In genomic region chr8:119380619-119381018, GRCm38 (mm10) we compare ENCODE assay signal across 8 mouse cellular contexts.
DNase-seq lines count a peak whose midpoint lies in the region; ATAC-seq lines count a peak whose summit lies in the region.

No protein-coding gene starts in this region.

- peak; percentile 85 for ATAC-seq in frontal cortex, adult (ENCODE audit: low TSS enrichment)
- ATAC-seq in cerebellum, adult (ENCODE audit: insufficient number of reproducible peaks, low FRiP score, low TSS enrichment) = no peak

- DNase-seq in frontal cortex, postnatal 10 days (ENCODE audit: low spot score in 2 of 2) = no peak
- DNase-seq in 3T3-L1 (ENCODE audit: low read depth, low spot score) = peak; percentile 79
- DNase-seq in NIH3T3 (ENCODE audit: low read depth) = peak; percentile 84
- DNase-seq in fibroblast of lung, adult 2 months (ENCODE audit: low read depth) = peak; percentile 31
- peak; percentile 54 for DNase-seq in retina, embryonic 14.5 days (ENCODE audit: low spot score)
- no peak for DNase-seq in frontal cortex, postnatal 25 days (ENCODE audit: low spot score in 2 of 2)

Comparison
In these comparisons a context has a peak if more than half of its experiments do, and no peak if none do; other contexts are left out.
1. DNase-seq: peak in 3T3-L1 (single experiment), NIH3T3 (single experiment), fibroblast of lung, adult 2 months (single experiment) and retina, embryonic 14.5 days (single experiment); none in frontal cortex, postnatal 10 days (0 of 2) and frontal cortex, postnatal 25 days (0 of 2).